Mouse (Mus musculus): ENCODE results near the gene Gnat2. TPM values are rescaled to one million over a fixed set of nuclear protein-coding genes. Genes with fewer than 3 reads are reported as not detected.

The Gnat2 gene
- total and polyA plus RNA-seq, 3 experiments, result 11.2 to 17.5 (median 13.3) TPM

- dilution Hi-C loops (cut with MboI; ENCODE audit: extremely low pct_ligation_motif_present, extremely low pct_unique_long_range_greater_than_20kb, low sequenced_read_pairs) (no loop called here), in situ Hi-C loops (cut with MboI; ENCODE audit: low pct_ligation_motif_present, low pct_unique_long_range_greater_than_20kb, low sequenced_read_pairs) (no loop called here)
- TF ChIP-seq KAT2A (IDR thresholded peaks at IDR 0.05; ENCODE audit: insufficient replicate concordance, low read length) (no peak), MAZ (IDR thresholded peaks at IDR 0.05; ENCODE audit: low read depth, low read length) (no peak), MEF2A (IDR thresholded peaks at IDR 0.05; ENCODE audit: borderline replicate concordance, low read depth, low read length) (no peak), NELFE (IDR thresholded peaks at IDR 0.05; ENCODE audit: low read depth, low read length) (no peak), CHD1 (IDR thresholded peaks at IDR 0.05; ENCODE audit: low read depth, low read length) (no peak), E2F4 (IDR thresholded peaks at IDR 0.05; ENCODE audit: insufficient replicate concordance, low read depth, low read length) (no peak), RCOR1 (conservative IDR thresholded peaks at IDR 0.05; ENCODE audit: low read depth, low read length) (no peak), GABPA (IDR thresholded peaks at IDR 0.05; ENCODE audit: insufficient replicate concordance, low read depth, low read length) (no peak), CTCF (conservative IDR thresholded peaks at IDR 0.05 in 1 of 2, IDR thresholded peaks at IDR 0.05 in 1 of 2; ENCODE audit: low read depth in 2 of 2, low read length in 2 of 2) (no peak), CHD2 (IDR thresholded peaks at IDR 0.05; ENCODE audit: low read length) (no peak)
- Histone ChIP-seq H3K27ac (ENCODE audit: insufficient read depth, low read depth) (no peak overlapping the region), H3K9ac (ENCODE audit: insufficient read depth, low read depth) (no peak overlapping the region), H3K36me3 (replicated peaks in 1 of 2; ENCODE audit: control insufficient read depth in 1 of 2, insufficient read depth in 1 of 2, low read length in 1 of 2) (peaks cover 0 to 18% of the 10 kb centered on the region in 2 experiments), H3K4me2 (ENCODE audit: insufficient read depth, low read depth, poor library complexity, severe bottlenecking) (no peak overlapping the region), H3K9me3 (replicated peaks; ENCODE audit: low read length) (no peaks in the 10 kb centered on the region), H3K27me3 (replicated peaks) (no peaks in the 10 kb centered on the region), H3K4me3 (replicated peaks in 1 of 3; ENCODE audit: low read depth in 2 of 3, low read length in 2 of 3, poor library complexity in 1 of 3) (no peak overlapping the region), H3K4me1 (ENCODE audit: control insufficient read depth in 1 of 2, insufficient read depth in 2 of 2) (peaks cover 12 to 53% of the 10 kb centered on the region in 2 experiments), H3K79me2 (replicated peaks; ENCODE audit: control insufficient read depth, extremely low read depth, insufficient read depth, poor library complexity, severe bottlenecking) (peaks cover 24% of the 10 kb centered on the region)
- DNase-seq (ENCODE audit: extremely low read depth), result no peak
Observed at GRCm38 (mm10) chr3:108088842-108089380, 3.7 kb upstream of the Gnat2 start.

- no peak overlapping the region for H3K27ac ChIP-seq (ENCODE audit: insufficient read depth, low read depth)
- no peak overlapping the region for H3K9ac ChIP-seq (ENCODE audit: insufficient read depth, low read depth)
- peaks cover 0 to 13% of the 10 kb centered on the region in 2 experiments for H3K36me3 ChIP-seq (replicated peaks in 1 of 2; ENCODE audit: control insufficient read depth in 1 of 2, insufficient read depth in 1 of 2, low read length in 1 of 2)
- TF ChIP-seq MAX (IDR thresholded peaks at IDR 0.05; ENCODE audit: low read length), result no peak
- TF ChIP-seq ELF1 (IDR thresholded peaks at IDR 0.05; ENCODE audit: low read depth, low read length), result no peak
- TF ChIP-seq BHLHE40 (IDR thresholded peaks at IDR 0.05; ENCODE audit: low read depth, low read length), result no peak
- TF ChIP-seq MAZ (IDR thresholded peaks at IDR 0.05; ENCODE audit: low read depth, low read length), result no peak
- TF ChIP-seq TBP (conservative IDR thresholded peaks at IDR 0.05; ENCODE audit: low read depth, low read length), result no peak
- TF ChIP-seq GABPA (IDR thresholded peaks at IDR 0.05; ENCODE audit: insufficient replicate concordance, low read depth, low read length), result no peak
- TF ChIP-seq MAFK (IDR thresholded peaks at IDR 0.05; ENCODE audit: insufficient replicate concordance, low read length), result no peak
- TF ChIP-seq MEF2A (IDR thresholded peaks at IDR 0.05; ENCODE audit: borderline replicate concordance, low read depth, low read length), result no peak
- TF ChIP-seq EP300 (IDR thresholded peaks at IDR 0.05; ENCODE audit: low read length), result no peak
- no peak for TF ChIP-seq JUND (conservative IDR thresholded peaks at IDR 0.05; ENCODE audit: low read depth, low read length)
- no peak for TF ChIP-seq MXI1 (IDR thresholded peaks at IDR 0.05; ENCODE audit: low read depth, low read length)
- no peak for TF ChIP-seq IRF4 (IDR thresholded peaks at IDR 0.05; ENCODE audit: low read depth, low read length)
- no peak overlapping the region for H3K4me3 ChIP-seq (replicated peaks in 1 of 3; ENCODE audit: low read depth in 2 of 3, low read length in 2 of 3, poor library complexity in 1 of 3)
- dilution Hi-C loops (cut with MboI; ENCODE audit: extremely low pct_ligation_motif_present, extremely low pct_unique_long_range_greater_than_20kb, low sequenced_read_pairs) (no loop called here), in situ Hi-C loops (cut with MboI; ENCODE audit: low pct_ligation_motif_present, low pct_unique_long_range_greater_than_20kb, low sequenced_read_pairs) (no loop called here)
- peaks cover 14% of the 10 kb centered on the region for H3K79me2 ChIP-seq (replicated peaks; ENCODE audit: control insufficient read depth, extremely low read depth, insufficient read depth, poor library complexity, severe bottlenecking)
- H3K9me3 ChIP-seq (replicated peaks; ENCODE audit: low read length), result no peaks in the 10 kb centered on the region
- no peaks in the 10 kb centered on the region for H3K27me3 ChIP-seq (replicated peaks)
- no peak for DNase-seq (ENCODE audit: extremely low read depth)
- no peak overlapping the region for H3K4me2 ChIP-seq (ENCODE audit: insufficient read depth, low read depth, poor library complexity, severe bottlenecking)
- peaks cover 4 to 45% of the 10 kb centered on the region in 2 experiments for H3K4me1 ChIP-seq (ENCODE audit: control insufficient read depth in 1 of 2, insufficient read depth in 2 of 2)
Observed at GRCm38 (mm10) chr3:108089916-108090315, 2.7 kb upstream of the Gnat2 start.

Measured in CH12.LX (cell line).